Mouse (Mus musculus): ENCODE measurements around the gene Tmprss13. TPM values are rescaled to one million over a fixed set of nuclear protein-coding genes. Genes with fewer than 3 reads are reported as not detected.

Gene Tmprss13
- polyA plus RNA-seq, 1 experiment from 2014 or later = 0.11 TPM

DNA sequence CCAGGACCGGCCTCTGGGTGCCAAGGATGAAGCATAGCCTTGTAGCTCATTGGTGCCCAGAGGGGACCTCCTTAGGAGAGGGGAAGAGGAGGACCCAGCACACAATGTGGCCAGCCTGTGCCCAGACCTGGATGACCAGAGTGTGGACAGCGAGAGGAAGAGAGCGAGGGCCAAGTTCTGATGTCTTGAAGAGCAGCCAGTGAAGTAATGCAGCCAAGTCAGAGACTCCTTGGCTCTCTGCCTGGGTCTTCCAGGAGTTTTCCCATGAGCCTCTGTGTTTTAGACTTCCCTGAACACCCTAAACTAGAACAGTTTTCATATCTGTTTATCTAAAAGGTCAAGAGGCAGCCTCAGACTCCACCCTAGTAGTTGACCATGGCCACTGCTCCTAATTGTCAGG is 1.3 kb upstream of the Tmprss13 start:
- Histone ChIP-seq H3K36me3 (ENCODE audit: control insufficient read depth, insufficient read depth, low read length) (no peaks in the 10 kb centered on the region), H3K9ac (ENCODE audit: low read length) (no peak overlapping the region), H3K9me3 (ENCODE audit: control insufficient read depth, low read length) (no peaks in the 10 kb centered on the region), H3K27me3 (ENCODE audit: control insufficient read depth, insufficient read depth, low read length) (no peaks in the 10 kb centered on the region), H3K27ac (ENCODE audit: low read depth, low read length) (no peak overlapping the region), H3K4me2 (ENCODE audit: low read depth, low read length, severe bottlenecking) (no peak overlapping the region), H3K4me3 (ENCODE audit: low read depth, low read length) (no peak overlapping the region), H3K4me1 (replicated peaks; ENCODE audit: control insufficient read depth, insufficient read depth, low read length) (no peaks in the 10 kb centered on the region)
- no peak for DNase-seq (ENCODE audit: low spot score)
- ATAC-seq (replicated peaks; ENCODE audit: low FRiP score) = no peak
- 91% methylated on average over 3 of the region's 3 CpGs for WGBS

DNA sequence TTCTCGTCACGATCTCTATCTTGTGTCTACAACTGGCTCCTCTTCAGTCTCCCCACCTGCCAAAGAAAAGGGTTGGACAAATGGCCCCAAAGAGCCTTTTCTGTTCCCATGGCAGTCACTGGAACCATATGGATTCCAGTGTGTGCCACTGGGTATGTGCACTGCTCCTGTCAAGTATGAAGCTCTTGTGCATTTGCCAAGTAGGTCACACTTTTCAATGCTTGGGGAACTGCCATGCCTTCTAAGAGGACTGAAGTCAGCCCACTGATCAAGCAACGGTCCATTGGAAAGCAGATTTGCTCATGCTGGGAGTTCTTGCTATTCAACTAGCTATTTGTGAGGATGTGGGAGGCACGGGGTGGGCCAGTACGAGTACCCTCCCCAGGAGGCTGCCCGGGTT is 2.6 kb downstream of the Tmprss13 start:
- Histone ChIP-seq H3K4me2 (ENCODE audit: low read depth, low read length, severe bottlenecking) (no peak overlapping the region), H3K36me3 (ENCODE audit: control insufficient read depth, insufficient read depth, low read length) (no peaks in the 10 kb centered on the region), H3K9me3 (ENCODE audit: control insufficient read depth, low read length) (no peaks in the 10 kb centered on the region), H3K9ac (ENCODE audit: low read length) (no peak overlapping the region), H3K4me1 (replicated peaks; ENCODE audit: control insufficient read depth, insufficient read depth, low read length) (no peaks in the 10 kb centered on the region), H3K27me3 (ENCODE audit: control insufficient read depth, insufficient read depth, low read length) (no peaks in the 10 kb centered on the region), H3K27ac (ENCODE audit: low read depth, low read length) (no peak overlapping the region), H3K4me3 (ENCODE audit: low read depth, low read length) (no peak overlapping the region)
- ATAC-seq (replicated peaks; ENCODE audit: low FRiP score) = no peak
- DNase-seq (ENCODE audit: low spot score) = no peak
- 86% methylated on average over 6 of the region's 6 CpGs for WGBS

DNA sequence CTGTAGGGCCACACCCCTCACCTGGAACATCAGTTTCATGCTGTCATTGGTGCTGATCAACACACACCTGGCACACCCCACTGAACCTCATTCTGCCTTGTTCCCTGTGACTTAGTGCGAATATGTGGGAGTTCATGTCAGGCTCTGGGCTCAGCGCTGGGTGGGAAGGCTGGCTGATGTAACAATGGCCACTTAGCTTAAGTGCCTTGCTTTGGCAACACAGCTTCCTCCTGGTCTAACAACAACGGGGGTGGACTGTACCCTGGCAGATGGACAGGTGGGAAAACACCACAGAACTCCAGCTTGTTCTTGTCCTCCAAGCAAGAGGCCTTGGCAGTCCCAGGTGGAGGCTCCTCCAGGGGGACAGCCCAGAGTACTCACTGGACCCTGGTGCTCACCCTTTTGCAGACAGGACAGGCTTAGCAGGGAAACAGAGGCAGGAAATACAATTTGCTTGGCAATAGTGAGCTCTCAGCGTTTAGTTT is 3.1 kb downstream of the Tmprss13 start:
- DNase-seq (ENCODE audit: low spot score) (no peak), ATAC-seq (replicated peaks; ENCODE audit: low FRiP score) (no peak)
- H3K9me3 ChIP-seq (ENCODE audit: control insufficient read depth, low read length) = no peaks in the 10 kb centered on the region
- no peaks in the 10 kb centered on the region for H3K27me3 ChIP-seq (ENCODE audit: control insufficient read depth, insufficient read depth, low read length)
- no peaks in the 10 kb centered on the region for H3K36me3 ChIP-seq (ENCODE audit: control insufficient read depth, insufficient read depth, low read length)
- H3K9ac ChIP-seq (ENCODE audit: low read length) = no peak overlapping the region
- H3K4me2 ChIP-seq (ENCODE audit: low read depth, low read length, severe bottlenecking) = no peak overlapping the region
- no peaks in the 10 kb centered on the region for H3K4me1 ChIP-seq (replicated peaks; ENCODE audit: control insufficient read depth, insufficient read depth, low read length)
- H3K27ac ChIP-seq (ENCODE audit: low read depth, low read length) = no peak overlapping the region
- 89% methylated on average over 4 of the region's 4 CpGs for WGBS
- H3K4me3 ChIP-seq (ENCODE audit: low read depth, low read length) = no peak overlapping the region

DNA sequence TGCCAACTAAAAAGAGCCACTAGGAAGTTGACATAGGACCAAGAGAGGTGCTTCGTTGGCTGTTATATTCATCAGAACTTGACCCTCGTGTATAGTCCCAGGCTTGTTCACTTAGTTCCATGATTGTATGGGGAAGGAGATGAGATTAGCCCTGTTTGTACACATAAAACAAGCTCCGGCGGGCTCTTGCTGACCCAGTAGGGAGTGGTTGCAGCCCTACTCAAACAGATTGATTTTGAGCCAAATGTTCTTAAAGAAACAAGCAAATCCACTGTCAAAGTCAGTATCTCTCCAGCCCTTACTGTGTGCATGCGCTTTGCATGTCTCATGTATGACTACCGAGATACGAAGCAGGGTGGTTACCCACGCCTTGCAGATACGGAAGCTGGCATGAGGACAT is 7.5 kb downstream of the Tmprss13 start:
- Histone ChIP-seq H3K27me3 (ENCODE audit: control insufficient read depth, insufficient read depth, low read length) (no peaks in the 10 kb centered on the region), H3K9ac (ENCODE audit: low read length) (no peak overlapping the region), H3K4me1 (replicated peaks; ENCODE audit: control insufficient read depth, insufficient read depth, low read length) (no peaks in the 10 kb centered on the region), H3K36me3 (ENCODE audit: control insufficient read depth, insufficient read depth, low read length) (no peaks in the 10 kb centered on the region), H3K9me3 (ENCODE audit: control insufficient read depth, low read length) (no peaks in the 10 kb centered on the region), H3K4me2 (ENCODE audit: low read depth, low read length, severe bottlenecking) (no peak overlapping the region), H3K27ac (ENCODE audit: low read depth, low read length) (no peak overlapping the region), H3K4me3 (ENCODE audit: low read depth, low read length) (no peak overlapping the region)
- WGBS = 93% methylated on average over 9 of the region's 9 CpGs
- no peak for DNase-seq (ENCODE audit: low spot score)
- ATAC-seq (replicated peaks; ENCODE audit: low FRiP score) = no peak

DNA sequence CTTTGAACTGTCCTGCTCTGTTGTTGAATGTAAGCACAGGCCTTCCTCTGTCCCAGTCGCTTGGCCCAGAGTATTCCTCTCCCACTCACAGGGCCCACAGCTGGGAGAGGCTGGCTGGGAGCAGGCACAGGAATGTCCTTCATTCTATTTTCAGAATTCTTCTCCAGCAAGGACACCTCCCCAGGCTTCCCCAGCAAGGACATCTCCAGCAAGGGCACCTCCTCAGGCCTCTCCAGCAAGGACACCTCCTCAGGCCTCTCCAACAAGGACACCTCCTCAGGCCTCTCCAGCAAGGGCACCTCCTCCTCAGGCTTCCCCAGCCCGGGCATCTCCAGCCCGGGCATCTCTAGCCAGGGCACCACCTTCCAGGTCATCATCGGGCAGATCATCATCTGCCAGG is 9.4 kb downstream of the Tmprss13 start:
- H3K4me1 ChIP-seq (replicated peaks; ENCODE audit: control insufficient read depth, insufficient read depth, low read length) = no peaks in the 10 kb centered on the region
- no peaks in the 10 kb centered on the region for H3K27me3 ChIP-seq (ENCODE audit: control insufficient read depth, insufficient read depth, low read length)
- H3K36me3 ChIP-seq (ENCODE audit: control insufficient read depth, insufficient read depth, low read length) = no peaks in the 10 kb centered on the region
- 87% methylated on average over 4 of the region's 4 CpGs for WGBS
- ATAC-seq (replicated peaks; ENCODE audit: low FRiP score) = no peak
- no peak overlapping the region for H3K4me3 ChIP-seq (ENCODE audit: low read depth, low read length)
- H3K9me3 ChIP-seq (ENCODE audit: control insufficient read depth, low read length) = no peaks in the 10 kb centered on the region
- H3K4me2 ChIP-seq (ENCODE audit: low read depth, low read length, severe bottlenecking) = no peak overlapping the region
- no peak for DNase-seq (ENCODE audit: low spot score)
- H3K27ac ChIP-seq (ENCODE audit: low read depth, low read length) = no peak overlapping the region
- H3K9ac ChIP-seq (ENCODE audit: low read length) = no peak overlapping the region

DNA sequence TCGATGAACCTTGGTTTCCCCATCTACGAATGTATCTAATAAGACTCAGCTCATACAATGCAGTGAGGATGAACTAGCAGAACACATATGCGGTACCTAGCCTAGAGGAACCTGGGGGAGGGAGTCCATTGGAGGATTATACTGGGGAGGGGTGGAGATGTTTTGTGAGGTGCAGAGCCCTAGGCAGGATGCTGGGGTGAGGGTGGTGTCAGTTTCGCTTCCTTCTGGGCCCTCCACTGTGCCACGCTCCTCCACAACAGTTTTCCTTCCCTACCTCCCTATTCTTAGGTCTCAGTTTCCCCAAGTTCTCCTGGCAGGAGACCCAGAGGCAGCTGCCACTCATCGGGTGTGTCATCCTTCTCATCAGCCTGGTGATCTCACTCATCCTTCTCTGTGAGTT is 10.7 kb downstream of the Tmprss13 start:
- H3K27ac ChIP-seq (ENCODE audit: low read depth, low read length) = no peak overlapping the region
- no peak overlapping the region for H3K9ac ChIP-seq (ENCODE audit: low read length)
- H3K36me3 ChIP-seq (ENCODE audit: control insufficient read depth, insufficient read depth, low read length) = no peaks in the 10 kb centered on the region
- 91% methylated on average over 6 of the region's 6 CpGs for WGBS
- H3K4me1 ChIP-seq (replicated peaks; ENCODE audit: control insufficient read depth, insufficient read depth, low read length) = no peaks in the 10 kb centered on the region
- no peak for ATAC-seq (replicated peaks; ENCODE audit: low FRiP score)
- H3K4me2 ChIP-seq (ENCODE audit: low read depth, low read length, severe bottlenecking) = no peak overlapping the region
- no peak overlapping the region for H3K4me3 ChIP-seq (ENCODE audit: low read depth, low read length)
- no peak for DNase-seq (ENCODE audit: low spot score)
- no peaks in the 10 kb centered on the region for H3K9me3 ChIP-seq (ENCODE audit: control insufficient read depth, low read length)
- no peaks in the 10 kb centered on the region for H3K27me3 ChIP-seq (ENCODE audit: control insufficient read depth, insufficient read depth, low read length)

DNA sequence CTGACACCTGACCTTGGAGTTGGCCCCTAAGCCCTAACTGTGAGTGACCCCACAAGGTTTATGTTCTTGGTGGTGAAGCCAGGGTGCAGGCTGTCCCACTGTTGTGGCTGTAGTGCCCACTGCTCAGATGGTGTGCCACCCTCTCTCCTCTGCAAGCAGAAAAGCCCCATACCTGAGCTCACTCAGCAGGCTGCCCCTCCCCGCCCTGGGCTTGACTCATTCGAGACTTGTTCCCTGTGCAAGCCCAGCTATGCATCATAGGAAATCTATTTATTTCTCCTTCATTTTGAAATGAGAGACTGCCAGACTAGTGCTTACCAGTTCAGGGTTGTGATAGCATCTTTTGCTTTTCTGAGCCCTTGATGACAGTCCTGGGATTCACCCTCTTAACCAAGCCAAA is 18.5 kb downstream of the Tmprss13 start:
- Histone ChIP-seq H3K9me3 (ENCODE audit: control insufficient read depth, low read length) (no peaks in the 10 kb centered on the region), H3K4me1 (replicated peaks; ENCODE audit: control insufficient read depth, insufficient read depth, low read length) (no peaks in the 10 kb centered on the region), H3K27me3 (ENCODE audit: control insufficient read depth, insufficient read depth, low read length) (no peaks in the 10 kb centered on the region), H3K9ac (ENCODE audit: low read length) (no peak overlapping the region), H3K4me3 (ENCODE audit: low read depth, low read length) (no peak overlapping the region), H3K36me3 (ENCODE audit: control insufficient read depth, insufficient read depth, low read length) (no peaks in the 10 kb centered on the region), H3K4me2 (ENCODE audit: low read depth, low read length, severe bottlenecking) (no peak overlapping the region), H3K27ac (ENCODE audit: low read depth, low read length) (no peak overlapping the region)
- WGBS = 84% methylated on average over 2 of the region's 2 CpGs
- ATAC-seq (replicated peaks; ENCODE audit: low FRiP score) (no peak), DNase-seq (ENCODE audit: low spot score) (no peak)

DNA sequence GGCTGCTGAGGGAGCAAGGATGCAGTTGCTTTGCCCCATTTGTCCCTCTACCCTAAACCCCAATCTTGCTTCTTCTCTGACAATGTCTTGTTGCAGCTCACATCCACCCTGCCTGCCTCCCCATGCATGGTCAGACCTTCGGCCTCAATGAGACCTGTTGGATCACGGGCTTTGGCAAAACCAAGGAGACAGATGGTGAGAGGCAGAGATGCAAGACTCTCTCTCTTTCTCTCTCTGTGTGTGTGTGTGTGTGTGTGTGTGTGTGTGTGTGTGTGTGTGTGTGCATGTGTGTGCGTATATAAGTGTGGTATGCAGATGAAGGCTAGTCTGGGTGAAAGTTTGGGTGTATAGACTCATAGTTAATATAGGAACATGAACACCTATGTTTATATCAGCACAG is 24.2 kb downstream of the Tmprss13 start:
- Histone ChIP-seq H3K4me2 (ENCODE audit: low read depth, low read length, severe bottlenecking) (no peak overlapping the region), H3K27ac (ENCODE audit: low read depth, low read length) (no peak overlapping the region), H3K27me3 (ENCODE audit: control insufficient read depth, insufficient read depth, low read length) (no peaks in the 10 kb centered on the region), H3K9me3 (ENCODE audit: control insufficient read depth, low read length) (no peaks in the 10 kb centered on the region), H3K9ac (ENCODE audit: low read length) (no peak overlapping the region), H3K4me1 (replicated peaks; ENCODE audit: control insufficient read depth, insufficient read depth, low read length) (no peaks in the 10 kb centered on the region), H3K4me3 (ENCODE audit: low read depth, low read length) (no peak overlapping the region), H3K36me3 (ENCODE audit: control insufficient read depth, insufficient read depth, low read length) (no peaks in the 10 kb centered on the region)
- ATAC-seq (replicated peaks; ENCODE audit: low FRiP score) (no peak), DNase-seq (ENCODE audit: low spot score) (no peak)
- WGBS = 95% methylated on average over 3 of the region's 3 CpGs

DNA sequence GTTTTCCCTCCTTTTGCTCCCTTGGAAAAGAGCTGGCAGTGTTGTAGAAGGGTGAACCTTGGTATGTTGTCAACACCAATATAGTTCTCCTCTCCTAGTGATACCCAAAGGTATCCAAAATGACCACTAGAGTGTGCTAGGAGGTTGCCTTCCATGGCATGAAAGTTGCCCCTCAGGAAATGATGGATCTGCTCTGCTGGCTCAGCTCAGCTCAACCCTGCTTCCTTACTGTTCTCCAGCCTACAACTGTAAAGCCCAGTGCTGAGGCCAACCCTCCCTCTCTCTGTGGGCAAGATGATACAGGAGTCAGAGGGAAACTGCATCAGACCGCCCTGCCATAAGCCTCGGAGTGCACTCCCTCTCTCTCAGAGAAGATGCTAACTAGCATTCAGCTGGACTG is 26.6 kb downstream of the Tmprss13 start:
- ATAC-seq (replicated peaks; ENCODE audit: low FRiP score) (no peak), DNase-seq (ENCODE audit: low spot score) (no peak)
- H3K4me2 ChIP-seq (ENCODE audit: low read depth, low read length, severe bottlenecking) = no peak overlapping the region
- H3K9me3 ChIP-seq (ENCODE audit: control insufficient read depth, low read length) = no peaks in the 10 kb centered on the region
- H3K36me3 ChIP-seq (ENCODE audit: control insufficient read depth, insufficient read depth, low read length) = no peaks in the 10 kb centered on the region
- no peak overlapping the region for H3K27ac ChIP-seq (ENCODE audit: low read depth, low read length)
- no peaks in the 10 kb centered on the region for H3K27me3 ChIP-seq (ENCODE audit: control insufficient read depth, insufficient read depth, low read length)
- 54% methylated on average over 2 of the region's 2 CpGs for WGBS
- no peak overlapping the region for H3K4me3 ChIP-seq (ENCODE audit: low read depth, low read length)
- H3K4me1 ChIP-seq (replicated peaks; ENCODE audit: control insufficient read depth, insufficient read depth, low read length) = no peaks in the 10 kb centered on the region
- no peak overlapping the region for H3K9ac ChIP-seq (ENCODE audit: low read length)
